Comparison of ENCODE assay signal across 8 mouse cellular contexts in genomic region chr13:22036149-22036956, GRCm38 (mm10). TPM values are rescaled to one million over a fixed set of nuclear protein-coding genes. Genes with fewer than 3 reads are reported as not detected.
A peak's percentile ranks its signal among the peaks of the same experiment; 100 is the strongest.
DNase-seq lines count a peak whose midpoint lies in the region; ATAC-seq and TF ChIP-seq lines count a peak whose summit lies in the region.

No protein-coding gene starts in this region.

- peak overlapping the region; percentile 73 for H3K4me2 ChIP-seq in lung, embryonic 15.5 days
- H3K4me2 ChIP-seq in hindbrain, embryonic 11.5 days (replicated peaks; ENCODE audit: low read depth, low read length) = peak overlapping the region; percentile 60
- peak overlapping the region; percentile 68 for H3K4me2 ChIP-seq in midbrain, embryonic 11.5 days

- no peak for DNase-seq in lung, adult 2 months
- DNase-seq in hindbrain, embryonic 11.5 days (ENCODE audit: low spot score) = peak; percentile 60
- peak; percentile 97 for DNase-seq in midbrain, embryonic 11.5 days (ENCODE audit: low spot score, missing footprints)
- no peak for DNase-seq in layer of hippocampus, adult 9-11 months
- DNase-seq in left cerebral cortex, adult 9 months (ENCODE audit: low spot score in 2 of 2) = no peak
- DNase-seq in frontal cortex, postnatal 10 days (ENCODE audit: low spot score in 2 of 2) = no peak

- peak overlapping the region; percentile 61 for H3K9ac ChIP-seq in lung, embryonic 15.5 days
- peak overlapping the region; percentile 59 for H3K9ac ChIP-seq in hindbrain, embryonic 11.5 days (ENCODE audit: low read depth, low read length)
- peak overlapping the region; percentile 73 for H3K9ac ChIP-seq in midbrain, embryonic 11.5 days (ENCODE audit: low read length)

- peak overlapping the region; percentile 45 for H3K4me3 ChIP-seq in lung, embryonic 15.5 days
- H3K4me3 ChIP-seq in lung, adult 2 months (replicated peaks; ENCODE audit: extremely low read depth, low read depth, low read length) = no peak overlapping the region
- peak overlapping the region; percentile 27 for H3K4me3 ChIP-seq in bone marrow macrophage, adult 2 months (ENCODE audit: insufficient read depth, low read length)
- H3K4me3 ChIP-seq in hindbrain, embryonic 11.5 days (ENCODE audit: low read depth, low read length) = peak overlapping the region; percentile 38
- peak overlapping the region; percentile 36 for H3K4me3 ChIP-seq in midbrain, embryonic 11.5 days (ENCODE audit: low read depth, low read length)

- TF ChIP-seq POLR2A in lung, adult 2 months (IDR thresholded peaks at IDR 0.05; ENCODE audit: borderline replicate concordance, extremely low read depth, low read depth, low read length) = no peak
- TF ChIP-seq POLR2A in bone marrow macrophage, adult 2 months (IDR thresholded peaks at IDR 0.05; ENCODE audit: borderline replicate concordance, low read depth, low read length) = no peak

- H3K9me3 ChIP-seq in lung, embryonic 15.5 days = no peaks in the 10 kb centered on the region
- no peaks in the 10 kb centered on the region for H3K9me3 ChIP-seq in hindbrain, embryonic 11.5 days (ENCODE audit: control insufficient read depth, low read length)
- H3K9me3 ChIP-seq in midbrain, embryonic 11.5 days (ENCODE audit: control insufficient read depth, low read length) = no peaks in the 10 kb centered on the region

- 2% methylated on average over 20 of the region's 23 CpGs for WGBS in lung, embryonic 15.5 days
- WGBS in lung, adult 2 months = 3% methylated on average over 23 of the region's 23 CpGs
- WGBS in hindbrain, embryonic 11.5 days = 3% methylated on average over 16 of the region's 23 CpGs
- 3% methylated on average over 18 of the region's 23 CpGs for WGBS in midbrain, embryonic 11.5 days

- no peak for TF ChIP-seq CTCF in lung, adult 2 months (IDR thresholded peaks at IDR 0.05; ENCODE audit: insufficient read depth, low read length)
- TF ChIP-seq CTCF in bone marrow macrophage, adult 2 months (IDR thresholded peaks at IDR 0.05; ENCODE audit: low read depth, low read length) = no peak

- H3K27me3 ChIP-seq in lung, embryonic 15.5 days = no peaks in the 10 kb centered on the region
- no peaks in the 10 kb centered on the region for H3K27me3 ChIP-seq in hindbrain, embryonic 11.5 days (ENCODE audit: control insufficient read depth, insufficient read depth, low read length)
- no peaks in the 10 kb centered on the region for H3K27me3 ChIP-seq in midbrain, embryonic 11.5 days (ENCODE audit: control insufficient read depth, insufficient read depth, low read length)

- H3K27ac ChIP-seq in lung, embryonic 15.5 days = peak overlapping the region; percentile 93
- H3K27ac ChIP-seq in bone marrow macrophage, adult 2 months (ENCODE audit: insufficient read depth, low read depth, low read length) = peak overlapping the region; percentile 41
- H3K27ac ChIP-seq in hindbrain, embryonic 11.5 days (ENCODE audit: low read depth, low read length) = peak overlapping the region; percentile 88
- H3K27ac ChIP-seq in midbrain, embryonic 11.5 days (ENCODE audit: low read depth, low read length) = peak overlapping the region; percentile 93

- peaks cover 29% of the 10 kb centered on the region for H3K4me1 ChIP-seq in lung, embryonic 15.5 days
- peaks cover 3% of the 10 kb centered on the region; the same call in 1 of the 2 replicates for H3K4me1 ChIP-seq in lung, adult 2 months (ENCODE audit: control insufficient read depth, insufficient read depth, low read length)
- peaks cover 12% of the 10 kb centered on the region; the same call in 1 of the 2 replicates for H3K4me1 ChIP-seq in bone marrow macrophage, adult 2 months (ENCODE audit: control insufficient read depth, insufficient read depth, low read length)
- 0 out of 2 replicates have a peak, but pooled peaks cover 2% of the 10 kb centered on the region for H3K4me1 ChIP-seq in hindbrain, embryonic 11.5 days (replicated peaks; ENCODE audit: control insufficient read depth, insufficient read depth, low read length)
- H3K4me1 ChIP-seq in midbrain, embryonic 11.5 days (ENCODE audit: control insufficient read depth, insufficient read depth, low read length) = peaks cover 14% of the 10 kb centered on the region

- peak; percentile 7 for ATAC-seq in lung, embryonic 15.5 days (ENCODE audit: borderline replicate concordance, extremely low read depth, low FRiP score, low TSS enrichment)
- ATAC-seq in hindbrain, embryonic 11.5 days (ENCODE audit: low FRiP score) = peak; percentile 22; the same call in 1 of the 2 replicates
- ATAC-seq in midbrain, embryonic 11.5 days (ENCODE audit: low FRiP score) = peak; percentile 2; the same call in 1 of the 2 replicates

- no peaks in the 10 kb centered on the region for H3K36me3 ChIP-seq in lung, embryonic 15.5 days
- H3K36me3 ChIP-seq in hindbrain, embryonic 11.5 days (ENCODE audit: control insufficient read depth, insufficient read depth, low read length) = no peaks in the 10 kb centered on the region
- H3K36me3 ChIP-seq in midbrain, embryonic 11.5 days (ENCODE audit: control insufficient read depth, insufficient read depth, low read length) = no peaks in the 10 kb centered on the region

RNA-seq across cellular contexts. Expression of gene Hist1h2bk, which starts 0.7 kb away (rescaled TPM):
- polyA plus RNA-seq in lung, embryonic 15.5 days (2015; fragmentation: Nextera tagmentation; extraction: Ambion mirVana) = 7.0 and 7.4 TPM in 2 replicates
- polyA plus RNA-seq in lung, adult 2 months (2012; rRNA removed) = 0.74 and 3.1 TPM in 2 replicates
- polyA plus RNA-seq in bone marrow macrophage, adult 2 months (2012; ENCODE audit: insufficient read depth, insufficient read length, missing spikeins) = 2.9 and 5.5 TPM in 2 replicates
- 7.2 and 10.2 TPM in 2 replicates for polyA plus RNA-seq in hindbrain, embryonic 11.5 days (2014; fragmentation: Nextera tagmentation; extraction: Ambion mirVana)
- 9.9 and 11.3 TPM in 2 replicates for polyA plus RNA-seq in midbrain, embryonic 11.5 days (2014; fragmentation: Nextera tagmentation; extraction: Ambion mirVana)

RNA-seq across cellular contexts. Expression of gene Hist1h2ah, which starts 1.0 kb away (rescaled TPM):
- 8.1 and 8.2 TPM in 2 replicates for polyA plus RNA-seq in lung, embryonic 15.5 days (2015; fragmentation: Nextera tagmentation; extraction: Ambion mirVana)
- 0.87 and 1.8 TPM in 2 replicates for polyA plus RNA-seq in lung, adult 2 months (2012; rRNA removed)
- polyA plus RNA-seq in bone marrow macrophage, adult 2 months (2012; ENCODE audit: insufficient read depth, insufficient read length, missing spikeins) = not detected in 2 replicates
- 8.4 and 11.9 TPM in 2 replicates for polyA plus RNA-seq in hindbrain, embryonic 11.5 days (2014; fragmentation: Nextera tagmentation; extraction: Ambion mirVana)
- 6.3 and 6.8 TPM in 2 replicates for polyA plus RNA-seq in midbrain, embryonic 11.5 days (2014; fragmentation: Nextera tagmentation; extraction: Ambion mirVana)

RNA-seq across cellular contexts. Expression of gene Hist1h4i, which starts 4.8 kb away (rescaled TPM):
- polyA plus RNA-seq in lung, embryonic 15.5 days (2015; fragmentation: Nextera tagmentation; extraction: Ambion mirVana) = 27.2 and 29.1 TPM in 2 replicates
- 5.1 and 5.2 TPM in 2 replicates for polyA plus RNA-seq in lung, adult 2 months (2012; rRNA removed)
- 7.5 and 8.2 TPM in 2 replicates for polyA plus RNA-seq in bone marrow macrophage, adult 2 months (2012; ENCODE audit: insufficient read depth, insufficient read length, missing spikeins)
- polyA plus RNA-seq in hindbrain, embryonic 11.5 days (2014; fragmentation: Nextera tagmentation; extraction: Ambion mirVana) = 31.2 and 31.4 TPM in 2 replicates
- 43.8 and 43.9 TPM in 2 replicates for polyA plus RNA-seq in midbrain, embryonic 11.5 days (2014; fragmentation: Nextera tagmentation; extraction: Ambion mirVana)

RNA-seq across cellular contexts. Expression of gene Hist1h2ag, which starts 6.4 kb away (rescaled TPM):
- polyA plus RNA-seq in lung, embryonic 15.5 days (2015; fragmentation: Nextera tagmentation; extraction: Ambion mirVana) = 52.7 and 55.6 TPM in 2 replicates
- 0.54 and 1.1 TPM in 2 replicates for polyA plus RNA-seq in lung, adult 2 months (2012; rRNA removed)
- polyA plus RNA-seq in bone marrow macrophage, adult 2 months (2012; ENCODE audit: insufficient read depth, insufficient read length, missing spikeins) = 5.0 and 7.4 TPM in 2 replicates
- 58.7 and 60.3 TPM in 2 replicates for polyA plus RNA-seq in hindbrain, embryonic 11.5 days (2014; fragmentation: Nextera tagmentation; extraction: Ambion mirVana)
- 46.4 and 70.6 TPM in 2 replicates for polyA plus RNA-seq in midbrain, embryonic 11.5 days (2014; fragmentation: Nextera tagmentation; extraction: Ambion mirVana)

RNA-seq across cellular contexts. Expression of gene Hist1h2bj, which starts 6.7 kb away (rescaled TPM):
- polyA plus RNA-seq in lung, embryonic 15.5 days (2015; fragmentation: Nextera tagmentation; extraction: Ambion mirVana) = 15.7 and 16.0 TPM in 2 replicates
- 1.8 and 3.5 TPM in 2 replicates for polyA plus RNA-seq in lung, adult 2 months (2012; rRNA removed)
- polyA plus RNA-seq in bone marrow macrophage, adult 2 months (2012; ENCODE audit: insufficient read depth, insufficient read length, missing spikeins) = 1.4 and 4.4 TPM in 2 replicates
- polyA plus RNA-seq in hindbrain, embryonic 11.5 days (2014; fragmentation: Nextera tagmentation; extraction: Ambion mirVana) = 14.0 and 15.2 TPM in 2 replicates
- polyA plus RNA-seq in midbrain, embryonic 11.5 days (2014; fragmentation: Nextera tagmentation; extraction: Ambion mirVana) = 9.9 and 12.6 TPM in 2 replicates

Comparison
In these comparisons a context has a peak if more than half of its experiments do, and no peak if none do; other contexts are left out.
1. H3K27ac ChIP-seq: peak in every context shown above with its lines; median percentile 93 in lung, embryonic 15.5 days; 93 in midbrain, embryonic 11.5 days; 88 in hindbrain, embryonic 11.5 days; 41 in bone marrow macrophage, adult 2 months.
2. DNase-seq: peak in hindbrain, embryonic 11.5 days (single experiment) and midbrain, embryonic 11.5 days (single experiment); none in lung, adult 2 months (single experiment), layer of hippocampus, adult 9-11 months (single experiment), left cerebral cortex, adult 9 months (0 of 2) and frontal cortex, postnatal 10 days (0 of 2).
3. Peak in every context shown above with its lines, with median percentiles within 50 percentile points of each other: ATAC-seq, H3K4me2 ChIP-seq and H3K9ac ChIP-seq.